Mouse (Mus musculus) liver, embryonic 14.5 days (tissue): ENCODE data around the gene Plb1.

Experiments
- CTCF ChIP-seq: IDR thresholded peaks from 2 replicates; pipeline ENCODE4 v1.5.1; 2016; ENCODE audit warnings: antibody characterized with exemption, low read depth, control low read depth
- EP300 ChIP-seq: IDR thresholded peaks from 2 replicates; pipeline ENCODE4 v1.6.1; 2016; ENCODE audit warnings: antibody characterized with exemption, low read depth

DNA sequence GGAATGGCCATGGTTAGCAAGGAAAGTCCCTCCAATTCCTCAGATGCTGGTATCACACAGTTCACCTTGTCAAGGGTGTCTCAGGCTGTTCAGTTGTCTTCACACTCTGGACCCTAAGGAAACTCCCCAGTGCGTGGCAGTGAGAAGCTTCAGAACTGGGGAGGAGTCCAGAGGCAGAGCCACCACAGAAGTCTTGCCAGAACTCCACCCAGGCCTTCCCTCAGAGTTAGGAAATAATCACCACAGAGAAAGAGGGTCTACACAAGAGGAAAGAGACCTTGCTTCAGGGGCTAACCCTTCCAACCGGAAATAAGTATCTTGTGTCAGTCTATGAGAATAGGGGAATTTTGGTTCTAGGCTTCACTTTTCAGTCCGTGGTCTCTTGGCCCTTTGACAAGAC lies 120.3 kb downstream of the Plb1 start:
- TF ChIP-seq EP300 (no peak), CTCF (no peak)
